Mouse (Mus musculus) thymus, postnatal 4 days (tissue): ENCODE results near the gene Ankrd34a.

Experiments
- DNase-seq: peaks from one replicate; pipeline ENCODE4 v3.0.0; 2021

Ankrd34a gene

DNA sequence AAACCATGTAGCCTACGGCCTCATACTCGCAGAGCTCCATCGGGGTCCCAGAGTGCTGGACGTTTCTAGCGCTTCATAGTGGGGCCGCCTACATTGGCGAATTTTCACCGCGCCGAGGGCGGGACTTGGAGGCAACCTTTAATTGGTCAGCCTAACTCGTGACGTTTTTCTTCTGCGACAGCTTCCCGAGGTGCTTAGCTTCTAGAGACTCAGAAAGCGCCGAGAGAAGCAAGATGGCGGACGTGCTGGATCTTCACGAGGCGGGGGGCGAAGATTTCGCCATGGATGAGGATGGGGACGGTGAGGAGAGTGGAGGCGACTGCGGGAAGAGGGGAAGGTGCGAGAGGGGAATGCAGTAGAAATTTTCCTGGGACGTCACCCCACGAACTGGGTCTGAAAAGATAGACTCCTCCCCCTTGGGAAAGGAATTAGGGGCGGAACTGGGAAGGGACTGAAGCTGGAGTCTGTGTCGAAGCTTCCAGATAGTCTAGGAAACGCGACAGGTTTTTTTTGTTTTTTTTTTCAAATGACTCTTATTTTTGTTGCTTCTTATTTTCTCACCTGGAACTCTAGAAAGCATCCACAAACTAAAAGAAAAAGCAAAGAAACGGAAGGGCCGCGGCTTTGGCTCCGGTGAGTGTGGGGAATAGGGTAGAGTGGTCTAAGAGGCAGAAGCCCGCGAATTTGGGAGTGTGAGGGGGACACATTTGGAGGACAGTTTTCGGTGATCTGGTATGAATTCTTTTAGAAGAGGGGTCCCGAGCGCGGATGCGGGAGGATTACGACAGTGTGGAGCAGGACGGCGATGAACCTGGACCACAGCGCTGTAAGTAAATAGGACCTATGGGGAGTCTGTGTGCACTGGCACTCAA, 33.5 kb downstream of the Ankrd34a start, which contains the start of gene Rbm8a:
Gene Rbm8a (plus strand): TSS at position 205 of the 872 bp plus-strand sequence.
- DNase-seq: peak; percentile 94

GRCm38 (mm10) chr3:96632058-96632457, 35.6 kb downstream of the Ankrd34a start:
- no peak for DNase-seq

- DNase-seq: no peak
These were observed 37.6 kb downstream of the Ankrd34a start for GRCm38 (mm10) chr3:96634015-96634414.

GRCm38 (mm10) chr3:96634928-96635879, 38.8 kb downstream of the Ankrd34a start, which contains the start of the genes Pex11b and Gm42957:
Pex11b (plus strand) TSS chr3:96635376.
Gm42957 (plus strand) TSS chr3:96635474.
- DNase-seq: peak; percentile 87

GRCm38 (mm10) chr3:96635906-96636305, 39.5 kb downstream of the Ankrd34a start:
- no peak for DNase-seq

GRCm38 (mm10) chr3:96636448-96636847, 40.0 kb downstream of the Ankrd34a start:
- peak; percentile 19 for DNase-seq

GRCm38 (mm10) chr3:96639219-96639618, 42.8 kb downstream of the Ankrd34a start:
- DNase-seq: peak; percentile 85

- DNase-seq: peak; percentile 55
These were observed 48.7 kb downstream of the Ankrd34a start, which contains the start of gene Itga10 for GRCm38 (mm10) chr3:96645018-96645649. Itga10 (plus strand) TSS chr3:96645584.

DNA sequence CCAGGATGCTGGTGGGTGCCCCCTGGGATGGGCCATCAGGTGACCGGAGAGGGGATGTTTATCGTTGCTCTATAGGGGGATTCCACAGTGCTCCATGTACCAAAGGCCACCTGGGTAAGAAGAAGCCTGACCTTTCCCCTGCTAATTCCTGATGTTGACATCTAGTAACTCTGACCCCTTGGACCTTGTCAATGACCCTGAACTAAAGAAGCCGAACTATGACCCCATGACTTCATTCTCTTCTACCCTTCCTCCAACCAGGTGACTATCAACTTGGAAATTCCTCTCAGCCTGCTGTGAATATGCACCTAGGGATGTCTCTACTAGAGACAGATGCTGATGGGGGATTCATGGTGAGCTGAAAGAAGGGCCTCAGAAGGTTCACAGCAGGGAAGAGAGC, 50.9 kb downstream of the Ankrd34a start:
- no peak for DNase-seq
